Mouse (Mus musculus) lung, adult 18-20 months (tissue): Measurements from ENCODE around the gene Cep41.
A peak's percentile ranks its signal among the peaks of the same experiment; 100 is the strongest.

Experiments
- DNase-seq, 2 experiments: peaks; one replicate each; pipeline ENCODE4 v3.0.0; 2022; ENCODE audit warnings: mixed read lengths in 2 of 2

The Cep41 gene

GRCm38 (mm10) chr6:30710371-30711364, 17.1 kb upstream of the Cep41 start:
- no peak for DNase-seq

GRCm38 (mm10) chr6:30709115-30709514, 15.6 kb upstream of the Cep41 start:
- DNase-seq: no peak

- DNase-seq: no peak
Observed at GRCm38 (mm10) chr6:30703977-30704602, 10.5 kb upstream of the Cep41 start.

GRCm38 (mm10) chr6:30703476-30703875, 9.9 kb upstream of the Cep41 start:
- DNase-seq: no peak

- no peak for DNase-seq
Observed at GRCm38 (mm10) chr6:30702881-30703280, 9.3 kb upstream of the Cep41 start.

GRCm38 (mm10) chr6:30700182-30700581, 6.6 kb upstream of the Cep41 start:
- no peak for DNase-seq

GRCm38 (mm10) chr6:30698036-30698435, 4.5 kb upstream of the Cep41 start:
- no peak for DNase-seq

- no peak for DNase-seq
Observed at GRCm38 (mm10) chr6:30697464-30697863, 3.9 kb upstream of the Cep41 start.

- DNase-seq: no peak
Observed at GRCm38 (mm10) chr6:30695124-30695523, 1.6 kb upstream of the Cep41 start.

GRCm38 (mm10) chr6:30694209-30694608, 660 bp upstream of the Cep41 start:
- DNase-seq: no peak

GRCm38 (mm10) chr6:30692826-30693225, 723 bp downstream of the Cep41 start:
- DNase-seq: no peak

- DNase-seq: no peak
Observed at GRCm38 (mm10) chr6:30687198-30687597, 6.4 kb downstream of the Cep41 start.

GRCm38 (mm10) chr6:30684570-30684969, 9.0 kb downstream of the Cep41 start:
- no peak for DNase-seq

- DNase-seq: no peak
Observed at GRCm38 (mm10) chr6:30681935-30682900, 11.3 kb downstream of the Cep41 start.

GRCm38 (mm10) chr6:30680442-30680841, 13.1 kb downstream of the Cep41 start:
- DNase-seq: no peak

GRCm38 (mm10) chr6:30679567-30679966, 14.0 kb downstream of the Cep41 start:
- peak in 1 of 2 experiments; percentile 66 for DNase-seq

GRCm38 (mm10) chr6:30678482-30678881, 15.1 kb downstream of the Cep41 start:
- no peak for DNase-seq

GRCm38 (mm10) chr6:30677591-30677990, 16.0 kb downstream of the Cep41 start:
- DNase-seq: no peak

GRCm38 (mm10) chr6:30676506-30676905, 17.0 kb downstream of the Cep41 start:
- no peak for DNase-seq

GRCm38 (mm10) chr6:30675281-30675771, 18.2 kb downstream of the Cep41 start:
- DNase-seq: no peak

GRCm38 (mm10) chr6:30674714-30675280, 18.8 kb downstream of the Cep41 start:
- DNase-seq: no peak
